Mouse (Mus musculus) hindbrain, embryonic 10.5 days (tissue): ENCODE data around the gene Abhd12b. TPM values are rescaled to one million over a fixed set of nuclear protein-coding genes. Genes with fewer than 3 reads are reported as not detected.

ENCODE experiments used
- DNase-seq: peaks from one replicate; pipeline ENCODE4 v3.0.0-alpha.2; 2017; ENCODE audit warnings: low spot score
- H3K27ac ChIP-seq: fragments of 300-500 bp; sonication (generic); 2 replicates; pipeline ENCODE4 v1.5.1; 2016; ENCODE audit warnings: mild to moderate bottlenecking, moderate library complexity
- H3K27me3 ChIP-seq: fragments of 300-500 bp; sonication (generic); 2 replicates; pipeline ENCODE4 v1.6.1; 2016; ENCODE audit warnings: mild to moderate bottlenecking; ENCODE audit not compliant: poor library complexity, insufficient read depth, severe bottlenecking
- H3K36me3 ChIP-seq: fragments of 300-500 bp; sonication (generic); 2 replicates; pipeline ENCODE4 v1.6.1; 2016; ENCODE audit warnings: mild to moderate bottlenecking, moderate library complexity
- H3K4me1 ChIP-seq: fragments of 300-500 bp; sonication (generic); replicated peaks from 2 replicates; pipeline ENCODE4 v1.6.1; 2016; ENCODE audit warnings: mild to moderate bottlenecking
- H3K4me3 ChIP-seq: fragments of 300-500 bp; sonication (generic); 2 replicates; pipeline ENCODE4 v1.5.1; 2016; ENCODE audit warnings: mild to moderate bottlenecking, moderate library complexity
- H3K9me3 ChIP-seq: fragments of 300-500 bp; sonication (generic); 2 replicates; pipeline ENCODE4 v1.6.1; 2016; ENCODE audit warnings: mild to moderate bottlenecking, moderate library complexity
- WGBS: fragments of 180-500 bp; shearing (Covaris S2); methylation state at CpG from one replicate; pipeline ENCODE4 v1.1.7; 2016; 5-methylcytosine and 5-hydroxymethylcytosine counted together
- polyA plus RNA-seq: library from polyadenylated mRNA; unstranded; fragments of >200 nt; fragmentation: Nextera tagmentation; extraction: Ambion mirVana; gene quantifications from 2 replicates; pipeline ENCODE4 v1.2.1, GENCODE M21; 2016

Abhd12b gene
- polyA plus RNA-seq, 1 experiment from 2014 or later = not detected

GRCm38 (mm10) chr12:70118721-70119345, 35.1 kb upstream of the Abhd12b start:
- Histone ChIP-seq H3K27me3 (peaks cover 15% of the 10 kb centered on the region), H3K27ac (no peak overlapping the region), H3K4me1 (no peaks in the 10 kb centered on the region), H3K36me3 (no peaks in the 10 kb centered on the region), H3K4me3 (no peak overlapping the region), H3K9me3 (no peaks in the 10 kb centered on the region)
- DNase-seq = no peak
- 89% methylated on average over 10 of the region's 10 CpGs for WGBS

- Histone ChIP-seq H3K4me3 (no peak overlapping the region), H3K27me3 (peaks cover 8% of the 10 kb centered on the region), H3K27ac (no peak overlapping the region), H3K4me1 (no peaks in the 10 kb centered on the region), H3K9me3 (no peaks in the 10 kb centered on the region), H3K36me3 (no peaks in the 10 kb centered on the region)
- DNase-seq = no peak
- 72% methylated on average over 2 of the region's 2 CpGs for WGBS
Observed at GRCm38 (mm10) chr12:70119552-70119951, 34.4 kb upstream of the Abhd12b start.

- DNase-seq = no peak
- WGBS = 93% methylated on average over 4 of the region's 4 CpGs
- H3K27ac ChIP-seq = no peak overlapping the region
- H3K4me3 ChIP-seq = no peak overlapping the region
- H3K4me1 ChIP-seq = peaks cover 11% of the 10 kb centered on the region
- H3K9me3 ChIP-seq = no peaks in the 10 kb centered on the region
- H3K27me3 ChIP-seq = no peaks in the 10 kb centered on the region
- H3K36me3 ChIP-seq = no peaks in the 10 kb centered on the region
Observed at GRCm38 (mm10) chr12:70126626-70127025, 27.3 kb upstream of the Abhd12b start.

- no peaks in the 10 kb centered on the region for H3K9me3 ChIP-seq
Observed at GRCm38 (mm10) chr12:70129105-70129504, 24.8 kb upstream of the Abhd12b start.

GRCm38 (mm10) chr12:70131042-70131675, 22.8 kb upstream of the Abhd12b start:
- Histone ChIP-seq H3K27me3 (no peaks in the 10 kb centered on the region), H3K4me1 (peaks cover 15% of the 10 kb centered on the region), H3K9me3 (no peaks in the 10 kb centered on the region), H3K36me3 (no peaks in the 10 kb centered on the region), H3K4me3 (no peak overlapping the region), H3K27ac (no peak overlapping the region)
- no peak for DNase-seq
- 48% methylated on average over 20 of the region's 20 CpGs for WGBS

More at GRCm38 (mm10) chr12:70129105-70129504, 24.8 kb upstream of the Abhd12b start:
- Histone ChIP-seq H3K4me1 (peaks cover 11% of the 10 kb centered on the region), H3K36me3 (no peaks in the 10 kb centered on the region), H3K4me3 (no peak overlapping the region), H3K27me3 (no peaks in the 10 kb centered on the region), H3K27ac (no peak overlapping the region)
- no peak for DNase-seq
- 59% methylated on average over 5 of the region's 5 CpGs for WGBS

- no peaks in the 10 kb centered on the region for H3K36me3 ChIP-seq
- H3K9me3 ChIP-seq = no peaks in the 10 kb centered on the region
- WGBS = 89% methylated on average over 20 of the region's 20 CpGs
- no peak for DNase-seq
- no peak overlapping the region for H3K27ac ChIP-seq
- peaks cover 7% of the 10 kb centered on the region for H3K4me1 ChIP-seq
- no peak overlapping the region for H3K4me3 ChIP-seq
- H3K27me3 ChIP-seq = no peaks in the 10 kb centered on the region
Observed at GRCm38 (mm10) chr12:70134627-70135235, 19.2 kb upstream of the Abhd12b start.

GRCm38 (mm10) chr12:70136185-70136756, 17.7 kb upstream of the Abhd12b start:
- no peak overlapping the region for H3K27ac ChIP-seq

GRCm38 (mm10) chr12:70137095-70137494, 16.8 kb upstream of the Abhd12b start:
- WGBS = 82% methylated on average over 4 of the region's 4 CpGs
- Histone ChIP-seq H3K9me3 (no peaks in the 10 kb centered on the region), H3K27me3 (no peaks in the 10 kb centered on the region), H3K4me1 (0 out of 2 replicates have a peak, but pooled peaks cover 4% of the 10 kb centered on the region), H3K36me3 (no peaks in the 10 kb centered on the region), H3K4me3 (no peak overlapping the region), H3K27ac (no peak overlapping the region)
- DNase-seq = no peak

More at GRCm38 (mm10) chr12:70136185-70136756, 17.7 kb upstream of the Abhd12b start:
- no peak for DNase-seq
- Histone ChIP-seq H3K27me3 (no peaks in the 10 kb centered on the region), H3K9me3 (no peaks in the 10 kb centered on the region), H3K4me3 (no peak overlapping the region), H3K4me1 (peaks cover 5% of the 10 kb centered on the region), H3K36me3 (no peaks in the 10 kb centered on the region)
- 83% methylated on average over 12 of the region's 12 CpGs for WGBS

- DNase-seq = no peak
- Histone ChIP-seq H3K36me3 (no peaks in the 10 kb centered on the region), H3K9me3 (no peaks in the 10 kb centered on the region), H3K4me1 (0 out of 2 replicates have a peak, but pooled peaks cover 4% of the 10 kb centered on the region), H3K27ac (no peak overlapping the region), H3K27me3 (no peaks in the 10 kb centered on the region), H3K4me3 (no peak overlapping the region)
- WGBS = 85% methylated on average over 9 of the region's 9 CpGs
Observed at GRCm38 (mm10) chr12:70137626-70138025, 16.3 kb upstream of the Abhd12b start.

- no peaks in the 10 kb centered on the region for H3K9me3 ChIP-seq
- H3K36me3 ChIP-seq = no peaks in the 10 kb centered on the region
- WGBS = 68% methylated on average over 4 of the region's 4 CpGs
- no peak overlapping the region for H3K4me3 ChIP-seq
- no peak overlapping the region for H3K27ac ChIP-seq
- peaks cover 13% of the 10 kb centered on the region for H3K4me1 ChIP-seq
- no peaks in the 10 kb centered on the region for H3K27me3 ChIP-seq
- no peak for DNase-seq
Observed at GRCm38 (mm10) chr12:70139871-70140270, 14.1 kb upstream of the Abhd12b start.

- WGBS = 93% methylated on average over 5 of the region's 5 CpGs
- Histone ChIP-seq H3K36me3 (no peaks in the 10 kb centered on the region), H3K27ac (no peak overlapping the region), H3K4me3 (no peak overlapping the region), H3K9me3 (no peaks in the 10 kb centered on the region), H3K27me3 (no peaks in the 10 kb centered on the region), H3K4me1 (peaks cover 13% of the 10 kb centered on the region)
- DNase-seq = no peak
Observed at GRCm38 (mm10) chr12:70140542-70140941, 13.4 kb upstream of the Abhd12b start.

- 92% methylated on average over 5 of the region's 5 CpGs for WGBS
- DNase-seq = no peak
- peaks cover 10% of the 10 kb centered on the region for H3K4me1 ChIP-seq
- H3K4me3 ChIP-seq = no peak overlapping the region
- no peak overlapping the region for H3K27ac ChIP-seq
- no peaks in the 10 kb centered on the region for H3K9me3 ChIP-seq
- no peaks in the 10 kb centered on the region for H3K36me3 ChIP-seq
- no peaks in the 10 kb centered on the region for H3K27me3 ChIP-seq
Observed at GRCm38 (mm10) chr12:70140993-70141576, 12.9 kb upstream of the Abhd12b start.
